Mouse (Mus musculus) stomach, embryonic 16.5 days (tissue): ENCODE data around the gene Arid3a. TPM values are rescaled to one million over a fixed set of nuclear protein-coding genes. Genes with fewer than 3 reads are reported as not detected.

Source experiments
- ATAC-seq: fragments of 200-750 bp; cut with Nextera tagmentation; 2 replicates; pipeline ENCODE4 v1.8.0; 2017; ENCODE audit warnings: moderate number of reproducible peaks, moderate TSS enrichment; ENCODE audit not compliant: insufficient read depth, low FRiP score
- H3K27ac ChIP-seq: fragments of 300-500 bp; sonication (generic); 2 replicates; pipeline ENCODE4 v1.5.1; 2014; ENCODE audit warnings: low read length
- H3K27me3 ChIP-seq: fragments of 300-500 bp; sonication (generic); 2 replicates; pipeline ENCODE4 v1.6.1; 2014; ENCODE audit warnings: low read length, control low read depth, mixed read lengths; ENCODE audit not compliant: control insufficient read depth, insufficient read depth
- H3K36me3 ChIP-seq: fragments of 300-500 bp; sonication (generic); 2 replicates; pipeline ENCODE4 v1.6.1; 2014; ENCODE audit warnings: low read length; ENCODE audit not compliant: control insufficient read depth, insufficient read depth
- H3K4me1 ChIP-seq: fragments of 300-500 bp; sonication (generic); 2 replicates; pipeline ENCODE4 v1.6.1; 2014; ENCODE audit warnings: low read length, control low read depth, mixed read lengths; ENCODE audit not compliant: control insufficient read depth, insufficient read depth
- H3K4me2 ChIP-seq: fragments of 300-500 bp; sonication (generic); 2 replicates; pipeline ENCODE4 v1.6.1; 2014; ENCODE audit warnings: low read depth, low read length, mixed read lengths
- H3K4me3 ChIP-seq: fragments of 300-500 bp; sonication (generic); replicated peaks from 2 replicates; pipeline ENCODE4 v1.5.1; 2014; ENCODE audit warnings: mild to moderate bottlenecking, low read length
- H3K9ac ChIP-seq: fragments of 300-500 bp; sonication (generic); 2 replicates; pipeline ENCODE4 v1.6.1; 2014; ENCODE audit warnings: low read length
- H3K9me3 ChIP-seq: fragments of 300-500 bp; sonication (generic); replicated peaks from 2 replicates; pipeline ENCODE4 v1.6.1; 2016; ENCODE audit warnings: low read length, control low read depth; ENCODE audit not compliant: control insufficient read depth
- WGBS: fragments of 180-500 bp; shearing (Covaris S2); extraction: QIAGEN DNeasy Blood & Tissue Kit; methylation state at CpG from one replicate; pipeline ENCODE4 v1.1.7; 2014; 5-methylcytosine and 5-hydroxymethylcytosine counted together
- polyA plus RNA-seq: library from polyadenylated mRNA; unstranded; fragments of >200 nt; fragmentation: Nextera tagmentation; extraction: Ambion mirVana; gene quantifications from 2 replicates; pipeline ENCODE4 v1.2.1, GENCODE M21; 2015

Gene Arid3a
- polyA plus RNA-seq, 1 experiment from 2014 or later: 5.2 TPM

DNA sequence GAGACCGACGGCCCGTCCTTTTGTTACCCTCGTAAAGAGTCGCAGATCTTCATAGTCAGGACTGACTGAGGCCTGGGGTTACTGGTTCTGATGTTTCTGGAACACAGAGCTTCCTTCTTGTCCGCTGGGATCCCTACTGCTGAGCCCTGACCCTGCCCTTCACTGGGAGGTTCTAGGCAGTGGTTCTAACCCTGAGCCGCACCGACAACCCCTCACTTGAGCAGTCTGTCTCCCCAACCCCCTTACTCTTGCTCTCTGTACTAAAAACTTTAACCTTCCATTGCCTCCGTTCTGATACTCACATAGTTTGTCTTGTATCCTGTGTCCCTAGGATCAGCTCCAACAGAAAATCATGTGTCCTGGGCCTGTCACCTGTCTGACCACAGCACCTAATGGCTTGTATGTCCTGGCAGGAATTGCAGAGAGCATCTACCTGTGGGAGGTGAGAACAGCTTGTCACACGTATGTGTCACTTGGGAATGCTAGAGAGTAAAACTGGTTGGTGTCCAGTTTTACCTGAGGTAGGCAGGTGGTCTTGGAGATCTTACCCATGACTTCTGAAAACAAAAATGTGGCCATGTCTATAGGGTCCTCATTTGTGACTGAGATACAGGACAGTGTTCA lies 33.9 kb downstream of the Arid3a start:
- Histone ChIP-seq H3K27ac (no peak overlapping the region), H3K27me3 (no peaks in the 10 kb centered on the region), H3K4me3 (peak overlapping the region; percentile 96), H3K9me3 (no peaks in the 10 kb centered on the region), H3K4me2 (peak overlapping the region; percentile 68), H3K4me1 (peaks cover 7% of the 10 kb centered on the region), H3K9ac (peak overlapping the region; percentile 92), H3K36me3 (peaks cover 1% of the 10 kb centered on the region)
- WGBS: 14% methylated on average over 10 of the region's 10 CpGs
- no peak for ATAC-seq

DNA sequence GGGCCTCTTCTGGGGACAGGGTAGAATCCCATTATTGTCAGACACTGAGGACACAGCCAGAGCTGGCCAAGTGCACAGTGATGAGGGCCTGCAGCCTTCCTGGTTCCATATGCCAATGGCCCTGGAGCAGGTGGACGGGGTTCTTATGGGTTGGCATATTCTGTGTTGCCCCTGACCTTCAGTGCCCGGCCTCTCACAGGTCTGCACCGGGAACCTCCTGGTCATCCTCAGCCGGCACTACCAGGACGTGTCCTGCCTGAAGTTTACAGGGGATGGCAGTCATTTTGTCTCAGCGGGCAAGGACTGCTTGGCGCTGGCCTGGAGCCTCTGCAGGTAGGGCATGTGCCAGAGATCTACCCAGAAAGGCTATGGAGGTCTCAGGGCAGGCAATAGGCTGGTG lies 37.9 kb downstream of the Arid3a start:
- H3K36me3 ChIP-seq: peaks cover 18% of the 10 kb centered on the region
- H3K9ac ChIP-seq: no peak overlapping the region
- H3K27ac ChIP-seq: no peak overlapping the region
- H3K4me3 ChIP-seq: no peak overlapping the region
- 0 out of 2 replicates have a peak, but pooled peaks cover under 1% of the 10 kb centered on the region for H3K27me3 ChIP-seq
- no peak for ATAC-seq
- no peak overlapping the region for H3K4me2 ChIP-seq
- 92% methylated on average over 7 of the region's 7 CpGs for WGBS
- peaks cover 14% of the 10 kb centered on the region for H3K4me1 ChIP-seq
- H3K9me3 ChIP-seq: no peaks in the 10 kb centered on the region

DNA sequence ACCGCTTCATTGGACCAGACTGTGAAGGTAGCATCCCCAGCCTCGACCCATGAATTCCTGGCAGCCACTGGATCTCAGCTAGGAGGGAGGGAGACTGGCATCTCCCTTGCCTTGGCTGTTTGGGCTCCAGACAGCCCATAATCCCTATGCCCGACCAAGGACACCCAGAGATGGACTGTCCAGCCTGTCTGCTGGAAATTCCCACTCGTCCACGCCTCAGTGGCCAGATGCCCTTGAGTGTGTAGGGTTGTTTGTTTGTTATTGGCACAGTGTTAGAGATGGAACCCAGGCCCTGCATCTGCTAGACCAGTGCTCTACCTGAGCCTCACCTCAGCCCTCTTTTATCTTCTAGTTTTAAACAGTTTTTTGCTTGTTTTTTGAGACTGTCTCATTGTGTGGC lies 38.5 kb downstream of the Arid3a start:
- H3K9ac ChIP-seq: no peak overlapping the region
- WGBS: 89% methylated on average over 5 of the region's 5 CpGs
- H3K36me3 ChIP-seq: peaks cover 18% of the 10 kb centered on the region
- H3K27ac ChIP-seq: no peak overlapping the region
- H3K4me1 ChIP-seq: peaks cover 14% of the 10 kb centered on the region
- no peaks in the 10 kb centered on the region for H3K9me3 ChIP-seq
- H3K4me3 ChIP-seq: no peak overlapping the region
- no peak overlapping the region for H3K4me2 ChIP-seq
- 0 out of 2 replicates have a peak, but pooled peaks cover 2% of the 10 kb centered on the region for H3K27me3 ChIP-seq
- no peak for ATAC-seq

DNA sequence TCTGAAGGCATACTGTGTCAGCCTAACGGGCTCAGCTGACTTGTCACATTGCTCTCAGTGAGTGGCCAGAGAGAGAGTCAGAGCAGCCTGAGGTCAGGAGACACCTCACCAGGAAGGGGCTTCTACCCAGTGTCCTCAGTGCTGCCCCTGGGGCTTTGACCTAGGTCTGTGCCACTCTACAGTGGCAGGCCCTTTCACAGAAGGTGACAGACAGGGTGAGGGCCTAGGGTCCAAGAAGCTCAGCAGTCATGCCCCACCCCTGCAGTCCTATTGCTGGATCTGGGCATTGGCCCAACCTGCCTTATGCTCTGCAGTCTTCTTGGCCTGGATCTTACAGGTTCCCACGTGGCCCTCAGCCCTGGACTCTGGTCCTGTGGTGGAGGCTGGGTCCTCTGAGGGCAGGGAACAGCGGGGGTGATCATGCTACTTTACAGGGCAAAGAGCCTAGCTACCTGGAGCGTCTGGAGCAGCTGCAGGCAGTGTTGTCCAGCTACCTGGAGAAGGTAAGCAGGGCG lies 40.1 kb downstream of the Arid3a start:
- Histone ChIP-seq H3K4me3 (no peak overlapping the region), H3K4me2 (no peak overlapping the region), H3K36me3 (peaks cover 18% of the 10 kb centered on the region), H3K27ac (no peak overlapping the region), H3K4me1 (peaks cover 18% of the 10 kb centered on the region), H3K9me3 (no peaks in the 10 kb centered on the region), H3K9ac (no peak overlapping the region), H3K27me3 (peaks cover 2% of the 10 kb centered on the region; the same call in 1 of the 2 replicates)
- ATAC-seq: no peak
- WGBS: 91% methylated on average over 5 of the region's 5 CpGs

GRCm38 (mm10) chr10:79968181-79968580 lies 41.3 kb downstream of the Arid3a start:
- no peak for ATAC-seq
- H3K9ac ChIP-seq: no peak overlapping the region
- 0 out of 2 replicates have a peak overlapping the region, but pooled peaks have one; percentile 38 for H3K27ac ChIP-seq
- 71% methylated on average over 1 of the region's 1 CpGs for WGBS
- H3K4me2 ChIP-seq: no peak overlapping the region
- H3K27me3 ChIP-seq: peaks cover 2% of the 10 kb centered on the region; the same call in 1 of the 2 replicates
- H3K4me3 ChIP-seq: no peak overlapping the region
- H3K4me1 ChIP-seq: peaks cover 18% of the 10 kb centered on the region
- H3K9me3 ChIP-seq: no peaks in the 10 kb centered on the region
- peaks cover 18% of the 10 kb centered on the region for H3K36me3 ChIP-seq

GRCm38 (mm10) chr10:79969124-79969568 lies 42.3 kb downstream of the Arid3a start:
- Histone ChIP-seq H3K4me1 (peaks cover 18% of the 10 kb centered on the region), H3K9ac (no peak overlapping the region), H3K9me3 (no peaks in the 10 kb centered on the region), H3K27me3 (peaks cover 2% of the 10 kb centered on the region; the same call in 1 of the 2 replicates), H3K4me3 (no peak overlapping the region), H3K36me3 (peaks cover 18% of the 10 kb centered on the region), H3K4me2 (no peak overlapping the region), H3K27ac (0 out of 2 replicates have a peak overlapping the region, but pooled peaks have one; percentile 38)
- WGBS: 21% methylated on average over 3 of the region's 3 CpGs
- no peak for ATAC-seq

DNA sequence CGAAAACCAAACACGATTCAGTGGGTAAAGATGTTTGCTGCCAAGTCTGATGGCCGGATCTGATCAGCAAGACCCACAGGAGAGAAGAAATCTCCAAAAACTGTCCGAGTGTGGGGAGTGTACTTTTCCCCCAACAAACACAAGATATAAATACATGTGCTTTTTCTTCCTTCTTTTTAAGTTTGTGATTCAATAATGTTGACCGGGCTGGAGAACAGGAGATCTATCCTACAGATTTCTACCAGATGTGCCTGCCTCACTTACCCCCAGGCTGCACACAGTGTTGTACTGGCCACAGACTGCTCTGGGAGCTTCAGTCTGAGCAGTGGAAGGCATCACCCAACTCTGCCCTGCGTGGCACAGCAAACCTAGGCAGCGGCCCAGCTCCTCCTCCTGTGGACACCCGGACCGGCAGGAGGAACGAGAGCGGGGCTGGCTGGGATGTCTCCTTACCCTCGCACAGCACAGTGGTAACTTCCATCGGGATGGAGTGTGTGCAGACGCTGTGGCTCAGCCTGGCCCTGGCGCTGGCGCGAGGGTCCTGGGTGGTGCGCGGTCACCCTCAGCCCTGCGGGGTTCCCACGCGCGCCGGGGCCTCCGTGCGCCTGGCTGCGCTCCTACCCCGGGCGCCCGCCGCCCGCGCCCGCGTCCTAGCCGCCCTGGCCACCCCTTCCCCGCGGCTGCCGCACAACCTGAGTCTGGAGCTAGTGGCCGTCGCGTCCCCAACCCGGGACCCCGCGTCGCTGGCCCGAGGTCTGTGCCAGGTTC lies 43.8 kb downstream of the Arid3a start, which contains the start of gene Grin3b:
TSS of gene Grin3b (plus strand) at position 301 of the 768 bp plus-strand sequence.
- no peaks in the 10 kb centered on the region for H3K9me3 ChIP-seq
- peak within 1 kb of the TSS; percentile 75 for H3K9ac ChIP-seq
- peaks cover 18% of the 10 kb centered on the region for H3K4me1 ChIP-seq
- peak within 1 kb of the TSS; percentile 50 for H3K4me3 ChIP-seq
- H3K36me3 ChIP-seq: peaks cover 23% of the 10 kb centered on the region
- 6% methylated on average over 45 of the region's 47 CpGs for WGBS
- H3K27ac ChIP-seq: no peak within 1 kb of the TSS
- peak within 1 kb of the TSS; percentile 89 for H3K4me2 ChIP-seq
- no peak for ATAC-seq
- H3K27me3 ChIP-seq: peaks cover 2% of the 10 kb centered on the region; the same call in 1 of the 2 replicates

GRCm38 (mm10) chr10:79971183-79971497 lies 44.3 kb downstream of the Arid3a start:
- Histone ChIP-seq H3K4me2 (peak overlapping the region; percentile 89), H3K36me3 (peaks cover 23% of the 10 kb centered on the region), H3K4me3 (peak overlapping the region; percentile 50), H3K9me3 (no peaks in the 10 kb centered on the region), H3K27ac (no peak overlapping the region), H3K4me1 (peaks cover 18% of the 10 kb centered on the region), H3K9ac (peak overlapping the region; percentile 75), H3K27me3 (peaks cover 2% of the 10 kb centered on the region; the same call in 1 of the 2 replicates)
- ATAC-seq: no peak
- WGBS: 3% methylated on average over 21 of the region's 21 CpGs

DNA sequence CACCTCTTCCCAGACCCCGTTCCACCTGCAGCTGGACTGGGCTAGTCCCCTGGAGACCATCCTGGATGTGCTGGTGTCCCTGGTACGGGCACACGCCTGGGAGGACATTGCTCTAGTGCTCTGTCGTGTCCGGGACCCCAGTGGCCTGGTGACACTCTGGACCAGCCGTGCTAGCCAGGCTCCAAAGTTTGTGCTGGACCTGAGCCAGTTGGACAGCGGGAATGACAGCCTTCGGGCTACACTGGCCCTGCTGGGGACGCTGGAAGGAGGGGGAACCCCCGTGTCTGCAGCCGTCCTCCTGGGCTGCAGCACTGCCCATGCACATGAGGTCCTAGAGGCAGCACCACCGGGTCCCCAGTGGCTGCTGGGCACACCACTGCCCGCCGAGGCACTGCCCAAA lies 46.0 kb downstream of the Arid3a start:
- no peak overlapping the region for H3K4me3 ChIP-seq

More for the DNA sequence above, 46.0 kb downstream of the Arid3a start:
- Histone ChIP-seq H3K4me1 (peaks cover 18% of the 10 kb centered on the region), H3K9ac (no peak overlapping the region), H3K4me2 (no peak overlapping the region), H3K36me3 (peaks cover 29% of the 10 kb centered on the region), H3K27me3 (peaks cover 2% of the 10 kb centered on the region; the same call in 1 of the 2 replicates), H3K9me3 (0 out of 2 replicates have a peak, but pooled peaks cover 8% of the 10 kb centered on the region), H3K27ac (no peak overlapping the region)
- WGBS: 61% methylated on average over 14 of the region's 14 CpGs
- no peak for ATAC-seq
